Mouse (Mus musculus) hindbrain, embryonic 14.5 days (tissue): ENCODE data around the gene Rhpn2. TPM values are rescaled to one million over a fixed set of nuclear protein-coding genes. Genes with fewer than 3 reads are reported as not detected.

Experiments
- ATAC-seq: fragments of 200-750 bp; cut with Nextera tagmentation; 2 replicates; pipeline ENCODE4 v1.8.0; 2017; ENCODE audit warnings: moderate number of reproducible peaks, mild to moderate bottlenecking, moderate TSS enrichment, moderate library complexity; ENCODE audit not compliant: low FRiP score
- DNase-seq: peaks from one replicate; pipeline ENCODE4 v3.0.0-alpha.2; 2015; ENCODE audit warnings: low spot score
- H3K27ac ChIP-seq: fragments of 300-500 bp; sonication (generic); 2 replicates; pipeline ENCODE4 v1.5.1; 2014; ENCODE audit warnings: mild to moderate bottlenecking, moderate library complexity
- H3K27me3 ChIP-seq: fragments of 300-500 bp; sonication (generic); 2 replicates; pipeline ENCODE4 v1.6.1; 2014; ENCODE audit warnings: mild to moderate bottlenecking, low read length, mixed read lengths; ENCODE audit not compliant: control insufficient read depth, insufficient read depth
- H3K36me3 ChIP-seq: fragments of 300-500 bp; sonication (generic); replicated peaks from 2 replicates; pipeline ENCODE4 v1.6.1; 2014; ENCODE audit not compliant: control insufficient read depth, insufficient read depth
- H3K4me1 ChIP-seq: fragments of 300-500 bp; sonication (generic); replicated peaks from 2 replicates; pipeline ENCODE4 v1.6.1; 2014; ENCODE audit warnings: antibody characterized with exemption, low read length, mixed read lengths; ENCODE audit not compliant: control insufficient read depth, insufficient read depth
- H3K4me2 ChIP-seq: fragments of 300-500 bp; sonication (generic); replicated peaks from 2 replicates; pipeline ENCODE4 v1.6.1; 2014; ENCODE audit warnings: mild to moderate bottlenecking, moderate library complexity
- H3K4me3 ChIP-seq: fragments of 300-500 bp; sonication (generic); replicated peaks from 2 replicates; pipeline ENCODE4 v1.5.1; 2014; ENCODE audit warnings: mild to moderate bottlenecking, low read length
- H3K9ac ChIP-seq: fragments of 300-500 bp; sonication (generic); 2 replicates; pipeline ENCODE4 v1.6.1; 2014
- H3K9me3 ChIP-seq: fragments of 300-500 bp; sonication (generic); 2 replicates; pipeline ENCODE4 v1.6.1; 2016; ENCODE audit warnings: low read length; ENCODE audit not compliant: control insufficient read depth
- WGBS: fragments of 180-500 bp; shearing (Covaris S2); extraction: QIAGEN DNeasy Blood & Tissue Kit; methylation state at CpG from one replicate; pipeline ENCODE4 v1.1.7; 2014; 5-methylcytosine and 5-hydroxymethylcytosine counted together
- polyA plus RNA-seq: library from polyadenylated mRNA; unstranded; fragments of >200 nt; fragmentation: Nextera tagmentation; extraction: Ambion mirVana; gene quantifications from 2 replicates; pipeline ENCODE4 v1.2.1, GENCODE M21; 2014

Gene Rhpn2
- polyA plus RNA-seq, 1 experiment from 2014 or later: 4.2 TPM

GRCm38 (mm10) chr7:35379492-35380119 is 45.6 kb downstream of the Rhpn2 start:
- ATAC-seq: peak; percentile 43; the same call in 1 of the 2 replicates
- no peaks in the 10 kb centered on the region for H3K36me3 ChIP-seq
- 36% methylated on average over 16 of the region's 16 CpGs for WGBS

GRCm38 (mm10) chr7:35380351-35380750 is 46.4 kb downstream of the Rhpn2 start:
- 85% methylated on average over 8 of the region's 8 CpGs for WGBS
- Histone ChIP-seq H3K9me3 (no peaks in the 10 kb centered on the region), H3K4me3 (no peak overlapping the region), H3K27me3 (no peaks in the 10 kb centered on the region), H3K9ac (no peak overlapping the region), H3K4me2 (no peak overlapping the region), H3K4me1 (no peaks in the 10 kb centered on the region), H3K36me3 (no peaks in the 10 kb centered on the region), H3K27ac (no peak overlapping the region)
- ATAC-seq (no peak), DNase-seq (no peak)

More at GRCm38 (mm10) chr7:35379492-35380119, 45.6 kb downstream of the Rhpn2 start:
- DNase-seq: no peak
- Histone ChIP-seq H3K4me1 (no peaks in the 10 kb centered on the region), H3K27me3 (no peaks in the 10 kb centered on the region), H3K27ac (no peak overlapping the region), H3K4me3 (no peak overlapping the region), H3K4me2 (no peak overlapping the region), H3K9ac (no peak overlapping the region), H3K9me3 (no peaks in the 10 kb centered on the region)

DNA sequence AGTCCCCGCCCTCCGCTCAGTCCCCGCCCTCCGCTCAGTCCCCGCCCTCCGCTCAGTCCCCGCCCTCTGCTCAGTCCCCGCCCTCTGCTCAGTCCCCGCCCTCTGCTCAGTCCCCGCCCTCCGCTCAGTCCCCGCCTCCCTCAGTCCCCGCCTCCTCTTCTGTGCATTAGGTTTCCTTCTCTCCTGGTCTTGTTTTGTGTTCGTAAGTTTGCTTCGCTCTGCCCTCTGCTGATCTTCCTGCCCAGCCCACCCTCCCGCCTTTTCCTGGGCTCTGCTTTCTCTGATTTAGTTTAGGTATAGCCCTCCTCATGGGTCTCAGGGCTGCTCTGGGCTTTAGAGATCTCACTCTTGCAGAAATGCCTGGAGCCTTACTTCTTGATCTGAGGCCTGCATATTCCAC is 47.9 kb downstream of the Rhpn2 start:
- 60% methylated on average over 16 of the region's 16 CpGs for WGBS

DNA sequence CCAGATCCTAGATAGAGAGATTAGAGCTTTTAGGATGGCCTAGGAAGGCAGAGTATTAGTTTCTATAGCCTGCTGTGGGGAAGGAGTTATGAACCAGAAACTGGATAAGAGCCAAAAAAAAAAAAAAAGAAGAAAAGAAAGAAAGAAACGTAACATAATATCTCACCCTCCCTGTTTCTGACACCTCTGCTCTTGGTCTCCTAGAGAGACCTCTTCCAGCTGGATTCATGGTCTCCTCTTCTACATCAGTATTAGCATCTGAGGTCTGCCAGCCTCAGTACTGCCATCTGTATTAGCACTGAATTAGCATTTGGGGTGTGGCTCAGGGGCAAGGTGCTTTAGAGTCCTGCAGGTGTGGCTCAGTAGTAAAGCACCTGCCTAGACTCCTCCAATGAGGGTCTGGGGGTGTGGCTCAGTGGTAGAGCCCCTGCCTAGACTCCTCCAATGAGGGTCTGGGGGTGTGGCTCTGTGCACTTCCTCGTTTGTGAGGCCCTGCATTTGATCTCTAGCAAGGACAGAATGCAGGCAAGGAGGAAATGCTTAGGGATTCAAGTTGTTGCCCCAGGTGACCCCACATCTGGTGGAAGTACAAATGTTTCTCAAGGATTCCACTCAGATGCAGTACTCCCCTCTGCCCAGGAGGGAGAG is 48.9 kb downstream of the Rhpn2 start:
- no peaks in the 10 kb centered on the region for H3K27me3 ChIP-seq
- no peak for DNase-seq
- no peaks in the 10 kb centered on the region for H3K9me3 ChIP-seq
- H3K4me1 ChIP-seq: no peaks in the 10 kb centered on the region
- no peak for ATAC-seq
- H3K9ac ChIP-seq: no peak overlapping the region
- 48% methylated on average over 2 of the region's 2 CpGs for WGBS
- no peaks in the 10 kb centered on the region for H3K36me3 ChIP-seq
- H3K27ac ChIP-seq: no peak overlapping the region
- no peak overlapping the region for H3K4me2 ChIP-seq
- no peak overlapping the region for H3K4me3 ChIP-seq

More for the DNA sequence above, 47.9 kb downstream of the Rhpn2 start:
- DNase-seq (no peak), ATAC-seq (no peak)
- H3K4me2 ChIP-seq: no peak overlapping the region
- no peak overlapping the region for H3K27ac ChIP-seq
- H3K36me3 ChIP-seq: no peaks in the 10 kb centered on the region
- no peaks in the 10 kb centered on the region for H3K27me3 ChIP-seq
- no peak overlapping the region for H3K9ac ChIP-seq
- no peaks in the 10 kb centered on the region for H3K9me3 ChIP-seq
- no peak overlapping the region for H3K4me3 ChIP-seq
- no peaks in the 10 kb centered on the region for H3K4me1 ChIP-seq

DNA sequence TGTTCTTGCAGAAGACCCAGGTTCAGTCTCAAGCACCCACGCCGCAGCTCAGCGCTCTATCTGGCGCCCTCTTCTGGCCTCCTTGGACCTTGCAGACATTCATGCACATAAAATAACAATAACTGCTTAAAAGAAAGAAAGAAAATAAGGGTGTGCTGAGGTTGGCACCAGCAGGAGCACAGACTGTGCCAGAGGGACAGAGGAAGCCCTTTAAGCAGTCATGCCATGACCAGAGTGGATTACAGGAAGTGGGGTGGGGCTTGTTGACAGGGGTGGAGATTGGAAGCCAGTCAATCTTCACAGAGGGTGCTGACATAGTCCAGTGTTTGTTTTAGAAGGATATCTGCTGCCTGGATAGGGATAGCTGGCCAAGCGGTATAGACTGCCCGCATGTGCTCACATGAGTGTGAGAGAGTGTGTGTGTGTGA is 52.6 kb downstream of the Rhpn2 start:
- ATAC-seq: no peak
- no peak for DNase-seq
- WGBS: 67% methylated on average over 6 of the region's 6 CpGs

GRCm38 (mm10) chr7:35388694-35389093 is 54.7 kb downstream of the Rhpn2 start:
- H3K9ac ChIP-seq: no peak overlapping the region
- no peak overlapping the region for H3K4me2 ChIP-seq
- H3K27me3 ChIP-seq: no peaks in the 10 kb centered on the region
- 62% methylated on average over 6 of the region's 6 CpGs for WGBS
- no peak overlapping the region for H3K4me3 ChIP-seq
- H3K36me3 ChIP-seq: peaks cover 14% of the 10 kb centered on the region
- no peak overlapping the region for H3K27ac ChIP-seq
- DNase-seq (no peak), ATAC-seq (no peak)
- no peaks in the 10 kb centered on the region for H3K9me3 ChIP-seq
- no peaks in the 10 kb centered on the region for H3K4me1 ChIP-seq

More for the DNA sequence above, 52.6 kb downstream of the Rhpn2 start:
- Histone ChIP-seq H3K4me1 (no peaks in the 10 kb centered on the region), H3K36me3 (peaks cover 2% of the 10 kb centered on the region), H3K9ac (no peak overlapping the region), H3K27ac (no peak overlapping the region), H3K4me3 (no peak overlapping the region), H3K9me3 (no peaks in the 10 kb centered on the region), H3K4me2 (no peak overlapping the region), H3K27me3 (no peaks in the 10 kb centered on the region)

DNA sequence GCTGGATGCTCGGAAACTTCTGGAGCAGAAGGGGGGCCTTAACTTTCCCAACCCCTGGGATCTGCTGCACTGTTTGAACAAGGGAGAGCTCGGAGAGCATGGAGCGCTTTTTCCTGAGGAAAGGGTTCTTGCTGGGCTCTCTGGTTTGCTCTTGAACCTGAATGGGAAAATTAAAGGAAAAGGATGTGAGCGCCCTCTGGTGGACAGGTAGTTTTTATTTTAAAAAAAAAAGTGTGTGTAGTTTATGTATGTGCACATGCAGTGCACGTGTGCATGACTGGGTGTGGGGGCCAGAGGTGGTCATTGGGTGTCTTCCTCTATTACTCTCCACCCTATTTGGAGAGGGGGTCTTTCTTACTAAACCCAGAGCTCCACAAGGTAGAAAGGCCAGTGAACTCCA is 59.0 kb downstream of the Rhpn2 start:
- ATAC-seq: no peak
- Histone ChIP-seq H3K4me1 (peaks cover 16% of the 10 kb centered on the region), H3K4me2 (no peak overlapping the region), H3K4me3 (no peak overlapping the region), H3K27me3 (no peaks in the 10 kb centered on the region), H3K36me3 (peaks cover 14% of the 10 kb centered on the region), H3K9ac (no peak overlapping the region), H3K27ac (no peak overlapping the region), H3K9me3 (no peaks in the 10 kb centered on the region)
- WGBS: 60% methylated on average over 5 of the region's 5 CpGs
- no peak for DNase-seq

- peak overlapping the region; percentile 53 for H3K4me3 ChIP-seq
- H3K36me3 ChIP-seq: peaks cover 30% of the 10 kb centered on the region
- no peaks in the 10 kb centered on the region for H3K27me3 ChIP-seq
- 18% methylated on average over 17 of the region's 17 CpGs for WGBS
- peaks cover 19% of the 10 kb centered on the region for H3K4me1 ChIP-seq
- ATAC-seq (no peak), DNase-seq (no peak)
- H3K27ac ChIP-seq: no peak overlapping the region
- H3K9ac ChIP-seq: peak overlapping the region; percentile 58; the same call in 1 of the 2 replicates
- no peaks in the 10 kb centered on the region for H3K9me3 ChIP-seq
- H3K4me2 ChIP-seq: peak overlapping the region; percentile 69
These were observed 61.9 kb downstream of the Rhpn2 start for GRCm38 (mm10) chr7:35395734-35396456.

DNA sequence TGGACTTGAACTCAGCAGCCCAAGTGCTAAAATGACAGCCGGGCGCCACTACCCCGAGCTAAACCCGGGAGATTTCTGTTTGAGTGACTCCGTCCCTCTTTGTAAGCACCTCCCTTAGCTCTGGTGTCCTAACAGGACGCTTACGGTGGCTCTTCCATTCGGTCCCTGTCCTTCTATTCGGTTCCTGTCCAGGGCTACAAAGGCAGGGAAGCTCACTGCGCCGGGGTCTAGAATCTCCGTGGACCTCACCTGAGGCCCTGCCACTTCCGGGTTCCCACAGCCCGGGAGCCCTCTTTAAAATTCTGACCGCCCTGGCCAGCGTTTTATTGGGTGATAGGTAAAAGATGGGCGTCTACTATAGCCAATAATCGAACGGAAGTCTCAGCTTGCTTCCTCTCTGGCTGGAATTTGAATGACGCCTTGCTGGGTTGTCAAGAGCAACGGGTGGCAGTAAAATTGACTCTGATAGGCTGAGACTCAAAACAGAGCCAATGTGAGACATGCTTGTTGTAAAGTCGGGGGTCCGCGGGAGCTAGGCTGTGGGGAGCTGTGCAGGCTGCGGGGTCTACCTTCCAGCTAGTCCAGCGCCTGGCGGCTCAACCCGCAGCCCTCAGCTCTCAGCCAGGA is 62.7 kb downstream of the Rhpn2 start, which contains the start of the genes Faap24 and Cep89:
Gene Faap24 (minus strand): TSS at position 295 of the 627 bp plus-strand sequence.
Gene Cep89 (plus strand): TSS at position 494 of the 627 bp plus-strand sequence.
- Histone ChIP-seq H3K36me3 (peaks cover 32% of the 10 kb centered on the region), H3K4me2 (peak within 1 kb of the TSS; percentile 83), H3K4me1 (peaks cover 19% of the 10 kb centered on the region), H3K9ac (peak within 1 kb of the TSS; percentile 70), H3K27ac (0 out of 2 replicates have a peak within 1 kb of the TSS, but pooled peaks have one; percentile 47), H3K9me3 (no peaks in the 10 kb centered on the region), H3K27me3 (no peaks in the 10 kb centered on the region), H3K4me3 (peak within 1 kb of the TSS; percentile 53)
- ATAC-seq (peak; percentile 99), DNase-seq (peak; percentile 99)
- WGBS: under 1% methylated on average over 28 of the region's 28 CpGs
